Mouse (Mus musculus): ENCODE measurements around the gene Bicc1.

GRCm38 (mm10) chr10:71180057-71180456 is 20.6 kb upstream of the Bicc1 start:
- no peak for TF ChIP-seq CTCF (IDR thresholded peaks at IDR 0.05)
- no peak for TF ChIP-seq POLR2A (IDR thresholded peaks at IDR 0.05; ENCODE audit: insufficient read depth, low read depth, low read length)

Measured in heart, adult 2 months (tissue).